Mouse (Mus musculus) heart, adult 18-20 months (tissue): ENCODE results near the gene Ift22. TPM values are rescaled to one million over a fixed set of nuclear protein-coding genes. Genes with fewer than 3 reads are reported as not detected.
A peak's percentile ranks its signal among the peaks of the same experiment; 100 is the strongest.
"Not testable (repeated sequence)": the region's sequence is repeated elsewhere in the genome, so short reads cannot be mapped to it uniquely, and the experiment has no call there.

Experiments
- DNase-seq, 2 experiments: peaks; one replicate each; pipeline ENCODE4 v3.0.0; 2021 to 2022; ENCODE audit warnings: mixed read lengths in 1 of 2
- total RNA-seq, 2 experiments: library from RNA; stranded (reverse); gene quantifications; 2 replicates each; pipeline ENCODE4 v1.2.3; 2021

The Ift22 gene
- total RNA-seq, 2 experiments from 2014 or later, result 8.9 to 10.0 TPM

GRCm38 (mm10) chr5:136905630-136906029 is 2.3 kb upstream of the Ift22 start:
- peak in 1 of 2 experiments; percentile 53 for DNase-seq

GRCm38 (mm10) chr5:136907587-136907986 is 363 bp upstream of the Ift22 start:
- DNase-seq, result no peak

- no peak for DNase-seq
These were observed 6.2 kb downstream of the Ift22 start for GRCm38 (mm10) chr5:136914183-136914582.

- DNase-seq, result no peak
These were observed 9.8 kb downstream of the Ift22 start for GRCm38 (mm10) chr5:136917613-136918242.

- DNase-seq, result peak; percentile 86 to 93
These were observed 10.9 kb downstream of the Ift22 start for GRCm38 (mm10) chr5:136918655-136919472.

GRCm38 (mm10) chr5:136919546-136920301 is 11.8 kb downstream of the Ift22 start:
- DNase-seq, result peak in 1 of 2 experiments; percentile 22

- no peak for DNase-seq
These were observed 14.9 kb downstream of the Ift22 start for GRCm38 (mm10) chr5:136922830-136923229.

GRCm38 (mm10) chr5:136923751-136924478 is 16.0 kb downstream of the Ift22 start:
- no peak for DNase-seq

GRCm38 (mm10) chr5:136929073-136929472 is 21.1 kb downstream of the Ift22 start:
- peak; percentile 74 to 92 for DNase-seq

GRCm38 (mm10) chr5:136931896-136932295 is 23.9 kb downstream of the Ift22 start:
- DNase-seq, result no peak

GRCm38 (mm10) chr5:136932956-136933355 is 25.0 kb downstream of the Ift22 start:
- DNase-seq, result no peak

GRCm38 (mm10) chr5:136933930-136934329 is 26.0 kb downstream of the Ift22 start:
- no peak for DNase-seq

- no peak for DNase-seq
These were observed 28.1 kb downstream of the Ift22 start for GRCm38 (mm10) chr5:136935905-136936695.

GRCm38 (mm10) chr5:136936750-136937149 is 28.8 kb downstream of the Ift22 start:
- no peak for DNase-seq

GRCm38 (mm10) chr5:136937621-136938020 is 29.7 kb downstream of the Ift22 start:
- DNase-seq, result no peak

GRCm38 (mm10) chr5:136939284-136939683 is 31.3 kb downstream of the Ift22 start:
- no peak for DNase-seq

- not testable (repeated sequence) for DNase-seq
These were observed 32.1 kb downstream of the Ift22 start for GRCm38 (mm10) chr5:136940029-136940428.

GRCm38 (mm10) chr5:136940845-136941560 is 33.1 kb downstream of the Ift22 start:
- DNase-seq, result no peak

GRCm38 (mm10) chr5:136942781-136943180 is 34.8 kb downstream of the Ift22 start:
- no peak for DNase-seq

GRCm38 (mm10) chr5:136943382-136943781 is 35.4 kb downstream of the Ift22 start:
- DNase-seq, result no peak

- no peak for DNase-seq
These were observed 37.1 kb downstream of the Ift22 start for GRCm38 (mm10) chr5:136945084-136945483.
